Mouse (Mus musculus) intestine, embryonic 14.5 days (tissue): ENCODE measurements around the gene Catsper2. TPM values are rescaled to one million over a fixed set of nuclear protein-coding genes. Genes with fewer than 3 reads are reported as not detected.
"Not testable (repeated sequence)": the region's sequence is repeated elsewhere in the genome, so short reads cannot be mapped to it uniquely, and the experiment has no call there.

Experiments used
- ATAC-seq: fragments of 200-750 bp; cut with Nextera tagmentation; replicated peaks from 2 replicates; pipeline ENCODE4 v1.8.0; 2017; ENCODE audit warnings: low read depth, moderate number of reproducible peaks, moderate TSS enrichment, moderate library complexity; ENCODE audit not compliant: low FRiP score, low TSS enrichment
- DNase-seq: peaks from one replicate; pipeline ENCODE4 v3.0.0-alpha.2; 2018; ENCODE audit warnings: low spot score
- H3K27ac ChIP-seq: fragments of 300-500 bp; sonication (generic); 2 replicates; pipeline ENCODE4 v1.5.1; 2014; ENCODE audit warnings: low read depth, mild to moderate bottlenecking, control low read depth
- H3K27me3 ChIP-seq: fragments of 300-500 bp; sonication (generic); replicated peaks from 2 replicates; pipeline ENCODE4 v1.6.1; 2014; ENCODE audit warnings: low read length, control low read depth; ENCODE audit not compliant: control insufficient read depth, insufficient read depth
- H3K36me3 ChIP-seq: fragments of 300-500 bp; sonication (generic); 2 replicates; pipeline ENCODE4 v1.6.1; 2014; ENCODE audit warnings: low read length, control low read depth; ENCODE audit not compliant: control insufficient read depth, insufficient read depth
- H3K4me1 ChIP-seq: fragments of 300-500 bp; sonication (generic); replicated peaks from 2 replicates; pipeline ENCODE4 v1.6.1; 2014; ENCODE audit warnings: low read length, control low read depth, mixed read lengths; ENCODE audit not compliant: control insufficient read depth, insufficient read depth
- H3K4me2 ChIP-seq: fragments of 300-500 bp; sonication (generic); 2 replicates; pipeline ENCODE4 v1.6.1; 2014; ENCODE audit warnings: low read length
- H3K4me3 ChIP-seq: fragments of 300-500 bp; sonication (generic); 2 replicates; pipeline ENCODE4 v1.5.1; 2014; ENCODE audit warnings: low read depth, low read length, control low read depth, mixed read lengths
- H3K9ac ChIP-seq: fragments of 300-500 bp; sonication (generic); 2 replicates; pipeline ENCODE4 v1.6.1; 2014; ENCODE audit warnings: mild to moderate bottlenecking, low read length
- H3K9me3 ChIP-seq: fragments of 300-500 bp; sonication (generic); 2 replicates; pipeline ENCODE4 v1.6.1; 2016; ENCODE audit warnings: low read length, control low read depth; ENCODE audit not compliant: control insufficient read depth
- WGBS: fragments of 180-500 bp; shearing (Covaris S2); extraction: QIAGEN DNeasy Blood & Tissue Kit; methylation state at CpG from one replicate; pipeline ENCODE4 v1.1.7; 2014; 5-methylcytosine and 5-hydroxymethylcytosine counted together
- polyA plus RNA-seq: library from polyadenylated mRNA; unstranded; fragments of >200 nt; fragmentation: Nextera tagmentation; extraction: Ambion mirVana; gene quantifications from 2 replicates; pipeline ENCODE4 v1.2.1, GENCODE M21; 2014

Gene Catsper2
- polyA plus RNA-seq, 1 experiment from 2014 or later = 2.2 TPM

DNA sequence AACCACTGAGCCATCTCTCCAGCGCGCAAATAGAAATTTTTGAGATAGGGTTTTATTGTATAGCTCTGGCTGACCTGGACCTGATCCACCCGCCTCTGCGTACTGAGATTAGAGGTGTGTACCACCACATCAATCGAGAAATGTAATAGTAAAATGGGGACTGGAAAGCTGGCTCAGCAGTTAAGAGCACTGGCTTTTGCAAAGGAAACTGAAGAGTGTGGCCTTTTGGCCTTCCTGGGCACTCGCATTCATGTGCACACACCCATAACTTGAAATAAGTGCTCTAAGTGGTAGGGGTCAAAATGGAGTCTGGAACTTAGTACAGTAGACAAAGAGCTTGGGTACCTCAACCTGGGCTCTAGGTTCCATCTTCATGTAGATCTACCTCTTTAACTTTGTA lies 2.8 kb upstream of the Catsper2 start:
- DNase-seq = no peak
- Histone ChIP-seq H3K4me2 (peak overlapping the region; percentile 88), H3K9ac (no peak overlapping the region), H3K27ac (no peak overlapping the region), H3K27me3 (no peaks in the 10 kb centered on the region), H3K36me3 (peaks cover 38% of the 10 kb centered on the region), H3K4me3 (no peak overlapping the region), H3K9me3 (no peaks in the 10 kb centered on the region), H3K4me1 (peaks cover 18% of the 10 kb centered on the region)
- ATAC-seq = no peak
- 90% methylated on average over 6 of the region's 6 CpGs for WGBS

- DNase-seq (no peak), ATAC-seq (no peak)
- no peaks in the 10 kb centered on the region for H3K27me3 ChIP-seq
- peak overlapping the region; percentile 88 for H3K4me2 ChIP-seq
- no peak overlapping the region for H3K27ac ChIP-seq
- H3K4me1 ChIP-seq = peaks cover 18% of the 10 kb centered on the region
- H3K9me3 ChIP-seq = no peaks in the 10 kb centered on the region
- H3K36me3 ChIP-seq = peaks cover 30% of the 10 kb centered on the region
- H3K4me3 ChIP-seq = peak overlapping the region; percentile 100
- peak overlapping the region; percentile 100 for H3K9ac ChIP-seq
- WGBS = 76% methylated on average over 3 of the region's 3 CpGs
These were observed 2.0 kb upstream of the Catsper2 start for GRCm38 (mm10) chr2:121415591-121415990.

DNA sequence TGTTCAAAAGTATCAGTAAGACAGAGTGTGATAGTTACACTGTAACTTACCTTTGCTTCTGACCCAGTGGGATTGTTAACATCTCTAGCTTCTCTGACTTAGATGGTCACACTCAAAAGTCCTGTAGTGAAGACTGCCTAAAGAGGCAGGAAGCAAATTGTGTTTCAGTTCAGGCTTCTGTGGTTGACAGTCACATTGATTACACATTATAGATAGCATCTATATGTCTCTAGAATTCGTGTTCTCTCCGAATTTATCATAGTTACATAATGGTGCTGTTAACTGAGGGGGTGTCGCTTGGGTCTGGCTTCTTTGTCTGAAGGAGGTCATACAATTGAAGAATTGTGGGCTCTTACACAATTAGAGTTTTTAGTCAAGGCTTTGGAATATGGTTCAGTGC lies 1.5 kb upstream of the Catsper2 start:
- Histone ChIP-seq H3K4me1 (peaks cover 18% of the 10 kb centered on the region), H3K4me2 (peak overlapping the region; percentile 88), H3K4me3 (peak overlapping the region; percentile 100), H3K27ac (no peak overlapping the region), H3K36me3 (peaks cover 29% of the 10 kb centered on the region), H3K27me3 (no peaks in the 10 kb centered on the region), H3K9me3 (no peaks in the 10 kb centered on the region), H3K9ac (peak overlapping the region; percentile 100)
- no peak for DNase-seq
- 45% methylated on average over 3 of the region's 3 CpGs for WGBS
- ATAC-seq = no peak

DNA sequence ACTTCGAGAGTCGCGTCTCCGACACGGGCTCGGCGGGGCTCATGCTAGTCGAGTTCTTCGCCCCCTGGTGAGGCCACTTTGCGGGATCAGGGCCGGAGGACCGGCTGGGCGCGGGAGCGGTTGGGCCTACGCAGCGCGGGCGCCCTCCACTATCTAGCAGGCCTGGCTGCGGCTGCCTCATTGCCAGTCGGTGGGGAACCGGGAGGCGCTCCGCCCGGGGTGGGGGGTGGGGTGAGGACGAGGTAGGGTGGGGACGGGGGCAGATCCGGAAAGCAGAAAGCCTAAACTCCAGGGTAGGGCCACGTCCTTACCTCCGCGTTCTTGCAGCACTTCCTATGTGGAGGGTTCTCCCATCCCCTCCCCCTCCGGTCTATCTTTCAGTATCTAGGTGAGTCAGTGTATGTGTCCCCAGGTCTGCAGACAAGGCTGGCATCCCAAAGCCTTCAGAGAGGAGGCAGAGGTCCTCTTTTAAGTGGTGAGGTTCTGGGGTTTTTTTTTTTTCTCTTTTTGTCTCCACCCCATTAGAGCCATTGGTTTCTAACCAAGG lies 620 bp upstream of the Catsper2 start:
- ATAC-seq (peak; percentile 62), DNase-seq (no peak)
- Histone ChIP-seq H3K9ac (peak overlapping the region; percentile 100), H3K9me3 (no peaks in the 10 kb centered on the region), H3K27me3 (no peaks in the 10 kb centered on the region), H3K27ac (peak overlapping the region; percentile 99), H3K36me3 (peaks cover 27% of the 10 kb centered on the region), H3K4me1 (peaks cover 18% of the 10 kb centered on the region), H3K4me3 (peak overlapping the region; percentile 100), H3K4me2 (peak overlapping the region; percentile 88)
- WGBS = under 1% methylated on average over 32 of the region's 32 CpGs

- H3K4me2 ChIP-seq = peak overlapping the region; percentile 88
- DNase-seq = no peak
- H3K27me3 ChIP-seq = no peaks in the 10 kb centered on the region
- 12% methylated on average over 4 of the region's 4 CpGs for WGBS
- H3K36me3 ChIP-seq = peaks cover 14% of the 10 kb centered on the region
- peak; percentile 0; the same call in 1 of the 2 replicates for ATAC-seq
- no peaks in the 10 kb centered on the region for H3K9me3 ChIP-seq
- peaks cover 18% of the 10 kb centered on the region for H3K4me1 ChIP-seq
- peak overlapping the region; percentile 100 for H3K4me3 ChIP-seq
- peak overlapping the region; percentile 100 for H3K9ac ChIP-seq
- H3K27ac ChIP-seq = peak overlapping the region; percentile 99
These were observed 677 bp downstream of the Catsper2 start for GRCm38 (mm10) chr2:121412843-121413386.

GRCm38 (mm10) chr2:121408160-121408559 lies 5.4 kb downstream of the Catsper2 start:
- ATAC-seq (no peak), DNase-seq (no peak)
- Histone ChIP-seq H3K27me3 (no peaks in the 10 kb centered on the region), H3K9me3 (no peaks in the 10 kb centered on the region), H3K4me2 (no peak overlapping the region), H3K4me3 (no peak overlapping the region), H3K27ac (no peak overlapping the region), H3K4me1 (no peaks in the 10 kb centered on the region), H3K9ac (no peak overlapping the region), H3K36me3 (no peaks in the 10 kb centered on the region)
- 35% methylated on average over 4 of the region's 4 CpGs for WGBS

DNA sequence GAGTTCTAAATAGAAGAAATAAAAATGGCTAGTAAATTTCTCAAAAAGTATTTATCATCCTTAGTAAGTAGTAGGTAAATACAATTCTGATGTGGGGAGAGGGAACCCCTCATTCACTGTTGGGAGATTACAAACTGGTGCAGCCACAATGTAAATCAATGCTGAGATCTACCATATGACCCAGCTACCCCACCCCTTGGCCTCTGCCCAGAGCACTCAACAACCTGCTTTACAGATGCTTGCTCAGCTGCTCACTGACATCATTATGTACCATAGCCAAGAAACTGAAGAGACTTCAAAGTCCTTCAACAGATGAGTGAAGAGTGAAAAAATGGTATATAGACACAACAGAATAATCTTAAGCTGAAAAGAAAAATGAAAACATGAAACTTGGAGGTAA lies 10.3 kb downstream of the Catsper2 start:
- H3K9ac ChIP-seq = no peak overlapping the region
- H3K27me3 ChIP-seq = no peaks in the 10 kb centered on the region
- no peaks in the 10 kb centered on the region for H3K9me3 ChIP-seq
- DNase-seq (no peak), ATAC-seq (no peak)
- no peak overlapping the region for H3K4me2 ChIP-seq
- H3K27ac ChIP-seq = no peak overlapping the region
- H3K36me3 ChIP-seq = no peaks in the 10 kb centered on the region
- no peak overlapping the region for H3K4me3 ChIP-seq
- H3K4me1 ChIP-seq = no peaks in the 10 kb centered on the region

- no peak overlapping the region for H3K4me2 ChIP-seq
- H3K9ac ChIP-seq = no peak overlapping the region
- 15% methylated on average over 8 of the region's 8 CpGs for WGBS
- H3K27me3 ChIP-seq = no peaks in the 10 kb centered on the region
- ATAC-seq = no peak
- no peak overlapping the region for H3K4me3 ChIP-seq
- H3K4me1 ChIP-seq = no peaks in the 10 kb centered on the region
- H3K36me3 ChIP-seq = no peaks in the 10 kb centered on the region
- no peak overlapping the region for H3K27ac ChIP-seq
- peak; percentile 92 for DNase-seq
- H3K9me3 ChIP-seq = no peaks in the 10 kb centered on the region
These were observed 17.0 kb downstream of the Catsper2 start for GRCm38 (mm10) chr2:121396624-121397023.

- 95% methylated on average over 15 of the region's 17 CpGs for WGBS
- DNase-seq, H3K27me3 ChIP-seq, H3K4me1 ChIP-seq, H3K9ac ChIP-seq, H3K27ac ChIP-seq, H3K9me3 ChIP-seq, H3K36me3 ChIP-seq, H3K4me3 ChIP-seq, H3K4me2 ChIP-seq, ATAC-seq: not testable (repeated sequence)
These were observed 26.5 kb downstream of the Catsper2 start, which contains the start of gene Strc for GRCm38 (mm10) chr2:121386961-121387575. TSS of gene Strc (minus strand) at chr2:121387168.
